Mouse (Mus musculus) lung, postnatal 25 days (tissue): ENCODE measurements around the gene Sars2.
A peak's percentile ranks its signal among the peaks of the same experiment; 100 is the strongest.

Source experiments
- DNase-seq: peaks from one replicate; pipeline ENCODE4 v3.0.0; 2022; ENCODE audit warnings: low spot score

Sars2 gene

DNA sequence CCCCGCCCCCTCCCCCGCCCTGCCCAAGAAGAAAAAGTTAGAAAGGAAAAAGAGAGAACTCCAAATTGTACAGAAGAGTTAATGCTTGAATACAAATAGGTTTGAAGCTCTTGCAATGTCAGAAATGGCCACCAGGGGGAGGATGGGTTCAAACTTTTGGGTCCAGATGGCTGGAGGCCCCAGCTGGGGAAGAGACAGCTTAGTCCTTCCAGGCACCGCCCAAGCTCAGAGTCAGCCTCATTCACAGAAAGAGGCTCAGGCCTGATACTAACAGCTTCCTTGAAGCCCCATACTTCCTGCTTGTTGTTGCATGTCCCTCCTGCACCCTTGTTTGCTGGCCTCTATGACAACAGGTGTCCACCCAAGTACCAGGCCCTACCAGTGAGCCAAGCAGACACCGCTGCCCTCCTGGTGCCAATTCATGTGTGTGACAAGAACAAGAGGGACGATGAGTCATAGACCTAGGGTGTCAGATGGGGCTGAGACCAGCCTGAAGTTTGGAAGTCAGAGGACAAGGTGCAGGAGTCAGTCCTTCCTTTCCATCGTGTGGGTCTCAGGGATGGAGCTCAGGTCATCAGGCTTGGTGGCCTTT lies 38.4 kb downstream of the Sars2 start:
- peak; percentile 89 for DNase-seq

GRCm38 (mm10) chr7:28780857-28781256 lies 39.1 kb downstream of the Sars2 start:
- no peak for DNase-seq

- peak; percentile 57 for DNase-seq
These were observed 39.5 kb downstream of the Sars2 start for GRCm38 (mm10) chr7:28781261-28781663.

DNA sequence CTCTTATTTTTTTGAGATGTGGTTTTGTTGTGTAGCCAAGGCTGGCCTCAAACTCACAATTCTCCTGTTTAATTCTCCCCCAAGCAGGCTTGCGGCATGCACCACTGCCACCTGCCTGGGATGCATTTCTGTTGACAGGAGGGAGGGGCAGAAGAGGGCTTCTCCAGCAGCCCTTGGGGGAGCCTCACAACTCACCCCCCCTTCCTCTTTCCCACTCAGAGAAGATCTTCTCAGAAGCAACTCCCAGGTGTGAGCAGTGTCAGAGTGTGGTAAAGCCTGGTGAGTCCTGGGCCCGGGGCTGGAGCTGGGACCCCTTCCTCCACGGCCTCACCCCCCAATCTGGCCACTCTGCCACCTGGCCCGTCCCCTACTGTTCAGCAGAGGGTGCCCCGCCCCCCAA lies 43.4 kb downstream of the Sars2 start:
- no peak for DNase-seq

GRCm38 (mm10) chr7:28787884-28788283 lies 46.1 kb downstream of the Sars2 start:
- DNase-seq, result no peak

DNA sequence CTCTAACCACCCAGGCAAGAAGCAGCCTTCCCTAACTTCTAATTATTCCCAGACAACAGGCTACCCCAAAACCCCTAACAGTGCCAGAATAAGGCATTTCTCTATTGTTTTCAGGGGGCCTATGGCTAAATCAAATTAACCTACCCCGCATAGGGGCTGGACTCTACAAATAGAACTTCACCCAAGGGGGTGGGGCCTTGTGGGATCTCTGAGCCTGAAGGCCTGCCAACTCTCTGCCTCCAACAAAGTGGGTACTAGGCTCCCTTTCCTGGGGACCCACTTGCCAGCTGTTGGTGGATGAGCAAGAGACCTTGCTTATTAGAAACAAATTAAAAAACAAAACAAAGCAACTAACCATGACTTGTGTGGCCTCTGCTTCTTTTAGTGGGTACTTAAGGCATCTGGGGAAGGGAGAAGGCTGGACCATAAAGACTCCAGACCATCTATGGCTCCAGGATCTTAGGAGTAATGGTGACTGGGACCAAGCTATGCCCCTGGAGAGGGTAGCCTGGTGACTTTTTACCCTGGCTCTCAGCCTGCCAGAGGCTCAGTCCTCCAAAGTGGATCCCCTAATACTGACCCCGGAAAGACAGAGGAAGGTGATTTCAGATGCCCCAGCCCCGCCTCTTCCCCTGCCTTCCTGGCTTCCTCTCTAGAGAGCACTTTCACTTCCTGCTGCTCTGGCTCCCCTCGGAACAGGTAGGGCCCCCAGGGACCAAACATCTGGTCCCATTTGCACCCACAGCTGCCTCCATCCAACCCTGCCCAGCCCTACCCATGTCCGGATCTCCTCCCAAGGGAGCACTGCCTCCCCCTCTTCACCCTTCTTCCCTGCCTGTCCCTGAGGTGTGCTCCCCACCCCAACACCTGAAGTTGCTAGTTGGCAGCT lies 46.8 kb downstream of the Sars2 start, which contains the start of gene Rinl:
Gene Rinl, plus strand, starts transcription at position 663 of the 889 bp plus-strand sequence.
- DNase-seq, result peak; percentile 63

GRCm38 (mm10) chr7:28789235-28789634 lies 47.4 kb downstream of the Sars2 start:
- DNase-seq, result no peak

- no peak for DNase-seq
These were observed 48.4 kb downstream of the Sars2 start for GRCm38 (mm10) chr7:28790066-28790806.

DNA sequence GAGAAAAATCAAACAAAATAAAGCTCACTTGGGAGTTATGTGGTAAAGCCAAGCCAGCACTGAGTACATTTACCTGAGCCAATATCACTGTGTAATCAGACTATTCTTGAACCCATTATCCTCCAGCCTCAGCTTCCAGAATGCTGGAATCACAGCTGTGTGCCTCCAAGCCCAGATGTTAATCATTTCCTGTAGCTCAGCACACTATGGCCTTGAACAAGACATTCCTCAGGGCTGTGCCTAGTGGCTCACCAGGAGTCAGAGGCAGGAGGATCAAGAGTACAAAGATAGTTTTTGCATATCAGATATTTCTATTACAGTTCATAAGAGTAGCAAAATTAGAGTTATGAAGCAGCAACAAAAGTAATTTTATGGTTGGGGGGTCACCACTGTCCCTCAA lies 49.9 kb downstream of the Sars2 start:
- no peak for DNase-seq

- no peak for DNase-seq
These were observed 50.8 kb downstream of the Sars2 start for GRCm38 (mm10) chr7:28792391-28793185.

- peak; percentile 58 for DNase-seq
These were observed 52.0 kb downstream of the Sars2 start for GRCm38 (mm10) chr7:28793834-28794233.

GRCm38 (mm10) chr7:28794496-28794895 lies 52.7 kb downstream of the Sars2 start:
- DNase-seq, result no peak

GRCm38 (mm10) chr7:28795832-28796231 lies 54.0 kb downstream of the Sars2 start:
- DNase-seq, result no peak

- DNase-seq, result peak; percentile 89
These were observed 54.8 kb downstream of the Sars2 start for GRCm38 (mm10) chr7:28796562-28796975.

DNA sequence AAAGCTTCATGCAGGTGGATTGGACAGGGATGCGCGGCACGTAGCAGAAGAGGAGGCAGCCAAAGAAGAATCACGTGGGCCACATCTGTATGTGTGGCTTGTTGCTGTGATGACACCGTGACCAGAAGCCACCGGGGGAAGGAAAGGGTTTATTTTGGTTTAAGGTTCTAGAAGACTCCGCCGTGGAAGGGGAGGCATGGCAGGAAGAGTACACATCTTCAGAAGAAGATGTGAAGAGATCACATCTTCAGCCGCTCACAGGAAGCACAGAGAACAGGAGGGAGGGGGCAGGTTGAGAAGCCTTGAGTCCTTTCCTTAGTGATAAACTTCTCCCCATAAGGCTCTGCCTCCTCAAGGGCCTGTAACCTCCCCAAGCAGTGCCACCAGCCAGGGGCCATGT lies 58.2 kb downstream of the Sars2 start:
- no peak for DNase-seq

DNA sequence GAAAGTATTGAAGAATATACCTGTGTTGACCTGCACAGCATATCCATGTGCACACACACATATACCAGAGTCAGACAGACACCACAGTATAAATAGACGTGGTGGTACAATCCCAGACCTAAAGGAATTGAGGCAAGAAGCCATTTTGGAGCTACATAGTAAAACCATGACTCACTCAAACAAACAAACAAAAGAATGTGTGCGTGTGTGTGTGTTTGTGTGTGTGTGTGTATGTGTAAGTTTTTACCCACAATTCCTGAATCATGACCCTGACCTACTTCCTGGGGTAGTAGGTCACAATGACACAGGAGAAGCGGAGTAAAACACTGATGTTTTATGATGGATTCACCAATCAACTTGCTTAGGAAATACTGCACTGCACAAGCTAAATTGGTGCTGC lies 59.7 kb downstream of the Sars2 start:
- no peak for DNase-seq

DNA sequence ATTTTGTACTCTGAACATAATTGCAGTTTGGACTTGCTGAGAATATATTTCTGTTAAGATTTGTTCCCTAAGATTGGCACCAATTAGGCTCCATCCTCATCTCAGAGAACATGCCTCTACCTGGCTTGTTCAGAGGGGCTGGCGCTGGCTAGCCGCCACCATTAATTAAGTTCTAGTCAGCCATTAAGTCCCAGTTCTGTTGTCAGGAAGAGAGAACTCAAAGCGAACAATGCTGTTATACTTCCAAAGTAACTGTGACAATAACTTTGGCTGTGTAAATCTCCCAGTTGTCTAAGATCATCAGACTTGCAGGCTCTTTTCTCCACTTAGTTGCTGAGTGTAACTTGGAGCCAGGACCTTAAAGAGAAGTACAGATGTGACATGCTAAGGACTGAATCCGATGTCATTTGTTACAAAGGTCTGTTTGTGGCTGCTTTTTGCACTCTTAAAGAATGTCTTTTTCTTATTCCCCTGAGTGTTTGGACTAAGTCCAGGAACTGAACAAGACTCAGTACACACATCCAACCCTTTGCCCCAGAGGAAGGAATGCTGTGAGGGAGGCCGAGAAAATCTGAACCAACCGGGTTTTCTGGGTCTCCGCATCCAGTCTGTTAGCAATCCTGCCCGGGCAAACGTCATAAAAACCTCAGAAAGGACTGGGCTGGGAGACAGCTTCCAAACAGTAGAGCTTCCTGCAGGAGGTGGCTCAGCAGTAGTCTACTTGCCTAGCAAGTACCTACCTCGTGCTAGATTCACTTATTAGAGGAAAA lies 60.3 kb downstream of the Sars2 start:
- peak; percentile 87 for DNase-seq

DNA sequence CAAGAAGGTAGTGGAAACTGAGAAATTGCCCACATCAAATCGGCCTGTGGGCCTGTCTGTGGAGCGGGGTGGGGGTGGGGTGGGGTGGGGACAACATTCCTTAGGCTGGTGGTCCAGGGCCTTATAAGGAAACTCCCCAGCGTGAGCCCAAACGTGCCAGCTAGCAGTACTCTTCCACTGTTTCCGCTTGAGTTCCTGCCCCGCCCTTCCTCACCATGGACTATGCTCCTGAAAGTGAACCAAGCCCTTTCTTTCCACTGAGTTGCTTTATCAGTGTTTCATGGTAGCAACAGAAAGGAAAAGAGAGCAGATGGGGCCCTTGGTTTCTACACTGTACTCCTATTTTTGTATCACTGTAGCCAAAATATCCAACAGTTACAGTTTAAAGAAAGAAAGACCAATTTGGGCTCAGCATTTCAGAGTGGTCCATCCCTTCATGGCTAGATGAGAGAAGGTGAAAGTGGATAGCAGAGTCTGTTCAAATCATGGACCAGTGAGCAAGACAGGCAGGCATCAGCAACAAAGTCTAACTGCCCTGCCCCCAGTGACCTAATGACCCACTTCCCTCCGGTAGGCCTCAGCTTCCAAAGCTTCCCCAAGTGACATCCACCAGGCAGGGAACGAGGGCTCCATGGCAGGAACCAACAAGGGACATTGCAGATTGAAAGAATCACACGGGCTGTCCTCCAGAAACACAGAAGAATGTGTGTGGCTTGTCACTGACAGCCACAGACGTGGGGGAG lies 61.2 kb downstream of the Sars2 start:
- peak; percentile 80 for DNase-seq
